ENCODE assay signal across 27 mouse cellular contexts in genomic region chr11:36052091-36052490, GRCm38 (mm10).
"Had no signal": no experiment of that assay in that cellular context is flagged by ENCODE, and none has a peak within 500 bp of the region (broad histone marks: within the 10 kb centered on the region; RNA-seq: fewer than 3 reads in every experiment).

No protein-coding gene starts in this region.

- H3K4me1 ChIP-seq: embryonic facial prominence, embryonic 12.5 days; embryonic facial prominence, embryonic 15.5 days had no signal

- H3K27ac ChIP-seq: embryonic facial prominence, embryonic 12.5 days; embryonic facial prominence, embryonic 13.5 days; embryonic facial prominence, embryonic 15.5 days; forebrain, embryonic 12.5 days; forebrain, embryonic 15.5 days; gastrocnemius, adult 2 months; heart, adult 2 months; heart, embryonic 10.5 days had no signal

- H3K36me3 ChIP-seq: embryonic facial prominence, embryonic 12.5 days; embryonic facial prominence, embryonic 15.5 days; forebrain, embryonic 12.5 days; heart, embryonic 10.5 days had no signal

- ATAC-seq: forebrain, embryonic 14.5 days; forebrain, embryonic 15.5 days; forebrain, embryonic 16.5 days; forebrain, postnatal 0 days had no signal

- H3K4me2 ChIP-seq: embryonic facial prominence, embryonic 12.5 days; embryonic facial prominence, embryonic 13.5 days; embryonic facial prominence, embryonic 15.5 days; forebrain, embryonic 12.5 days; forebrain, embryonic 15.5 days; heart, embryonic 11.5 days had no signal

- DNase-seq: cerebellum, adult 2 months; cerebellum, adult 8-10 months; cerebellum, adult 9-10 months; cerebellum, adult 9-11 months; cerebellum, postnatal 10 days; cerebellum, postnatal 14 days; cerebellum, postnatal 25 days; cerebellum, postnatal 36 days; embryo, embryonic 11 days; forebrain, postnatal 0 days; gastrocnemius, adult 2 months; gastrocnemius, postnatal 10 days; gastrocnemius, postnatal 14 days; gastrocnemius, postnatal 36 days; heart, adult 11 months; heart, adult 18-20 months; heart, adult 2 months had no signal

- H3K4me3 ChIP-seq: embryonic facial prominence, embryonic 12.5 days; embryonic facial prominence, embryonic 13.5 days; embryonic facial prominence, embryonic 15.5 days; erythroblast, embryonic 14.5 days; forebrain, embryonic 12.5 days; forebrain, embryonic 15.5 days; gastrocnemius, adult 2 months; heart, adult 2 months; heart, embryonic 10.5 days had no signal

- H3K9ac ChIP-seq: embryonic facial prominence, embryonic 12.5 days; embryonic facial prominence, embryonic 13.5 days; embryonic facial prominence, embryonic 15.5 days; forebrain, embryonic 12.5 days; forebrain, embryonic 15.5 days; forebrain, postnatal 0 days had no signal

- H3K9me3 ChIP-seq: embryonic facial prominence, embryonic 12.5 days; embryonic facial prominence, embryonic 13.5 days; embryonic facial prominence, embryonic 15.5 days; forebrain, embryonic 12.5 days; forebrain, embryonic 15.5 days; heart, embryonic 10.5 days had no signal

- H3K27me3 ChIP-seq: embryonic facial prominence, embryonic 15.5 days; forebrain, embryonic 15.5 days had no signal
